ENCODE assay signal across 8 mouse cellular contexts in genomic region chr9:112235696-112236397, GRCm38 (mm10). TPM values are rescaled to one million over a fixed set of nuclear protein-coding genes. Genes with fewer than 3 reads are reported as not detected.
A peak's percentile ranks its signal among the peaks of the same experiment; 100 is the strongest.
DNase-seq lines count a peak whose midpoint lies in the region; ATAC-seq and TF ChIP-seq lines count a peak whose summit lies in the region.

TSS of gene Arpp21 (minus strand) at chr9:112235938.

- H3K9me3 ChIP-seq in hindbrain, embryonic 10.5 days: no peaks in the 10 kb centered on the region
- H3K9me3 ChIP-seq in liver, embryonic 14.5 days (ENCODE audit: control insufficient read depth, low read length): no peaks in the 10 kb centered on the region

- H3K4me3 ChIP-seq in hindbrain, embryonic 10.5 days: peak within 1 kb of the TSS; percentile 71
- H3K4me3 ChIP-seq in liver, embryonic 14.5 days (ENCODE audit: insufficient read depth in 1 of 2, low read depth in 2 of 2, low read length in 2 of 2): no peak within 1 kb of the TSS; a peak in 2 of 4 replicates

- H3K36me3 ChIP-seq in hindbrain, embryonic 10.5 days: no peaks in the 10 kb centered on the region
- H3K36me3 ChIP-seq in liver, embryonic 14.5 days (replicated peaks; ENCODE audit: control insufficient read depth, insufficient read depth, low read depth): no peaks in the 10 kb centered on the region

- H3K9ac ChIP-seq in liver, embryonic 14.5 days (replicated peaks): no peak within 1 kb of the TSS

- H3K27me3 ChIP-seq in hindbrain, embryonic 10.5 days (ENCODE audit: insufficient read depth, poor library complexity, severe bottlenecking): peaks cover 63% of the 10 kb centered on the region
- H3K27me3 ChIP-seq in liver, embryonic 14.5 days (ENCODE audit: control insufficient read depth, insufficient read depth, low read length): peaks cover 26% of the 10 kb centered on the region

- ATAC-seq in liver, embryonic 14.5 days (ENCODE audit: insufficient read depth): no peak

- H3K4me1 ChIP-seq in hindbrain, embryonic 10.5 days (replicated peaks): peaks cover 20% of the 10 kb centered on the region
- H3K4me1 ChIP-seq in liver, embryonic 14.5 days (replicated peaks; ENCODE audit: control insufficient read depth in 2 of 2, insufficient read depth in 2 of 2, low read length in 1 of 2): no peaks in the 10 kb centered on the region

- no peak for DNase-seq in frontal cortex, adult 2 months (ENCODE audit: extremely low spot score in 1 of 2, low spot score in 1 of 2)
- no peak for DNase-seq in frontal cortex, postnatal 10 days (ENCODE audit: low spot score in 2 of 2)
- DNase-seq in right cerebral cortex, postnatal 10 days (ENCODE audit: low spot score in 2 of 2): peak; percentile 70 to 76
- no peak for DNase-seq in right cerebral cortex, adult 2 months (ENCODE audit: low spot score in 2 of 2)
- DNase-seq in hindbrain, embryonic 10.5 days (ENCODE audit: low spot score): no peak
- no peak for DNase-seq in liver, embryonic 14.5 days (ENCODE audit: low read depth in 3 of 3, low spot score in 3 of 3)
- DNase-seq in urinary bladder, postnatal 25 days (ENCODE audit: low spot score): no peak
- DNase-seq in adrenal gland, adult 2 months: no peak

- no peak for TF ChIP-seq EP300 in liver, embryonic 14.5 days (IDR thresholded peaks at IDR 0.05; ENCODE audit: low read depth)

- H3K4me2 ChIP-seq in liver, embryonic 14.5 days (ENCODE audit: low read depth): peak within 1 kb of the TSS; percentile 13; the same call in 1 of the 2 replicates

- TF ChIP-seq CTCF in liver, embryonic 14.5 days (IDR thresholded peaks at IDR 0.05; ENCODE audit: low read depth): no peak

- H3K27ac ChIP-seq in hindbrain, embryonic 10.5 days: peak within 1 kb of the TSS; percentile 85
- no peak within 1 kb of the TSS for H3K27ac ChIP-seq in liver, embryonic 14.5 days

- WGBS in hindbrain, embryonic 10.5 days: 18% methylated on average over 16 of the region's 16 CpGs
- WGBS in liver, embryonic 14.5 days (ENCODE audit: insufficient replicate concordance): 27% methylated on average over 16 of the region's 16 CpGs

RNA-seq across cellular contexts. Expression of gene Arpp21, which starts in this region (rescaled TPM):
- polyA plus RNA-seq in frontal cortex, adult 2 months (2012; rRNA removed): 427 and 434 TPM in 2 replicates
- polyA plus RNA-seq in hindbrain, embryonic 10.5 days (2016; fragmentation: Nextera tagmentation; extraction: Ambion mirVana): 2.0 and 2.5 TPM in 2 replicates
- 0.27 and 0.36 TPM in 2 replicates for polyA plus RNA-seq in liver, embryonic 14.5 days (2012; rRNA removed)
- polyA plus RNA-seq in liver, embryonic 14.5 days (2014; fragmentation: Nextera tagmentation; extraction: Ambion mirVana): 0.27 and 0.42 TPM in 2 replicates
- total RNA-seq in adrenal gland, adult 2 months (2021): under 1 TPM in 1 of 2 experiments, not detected in 1; 0.41 TPM
- 0.06 and 0.10 TPM in 2 replicates for polyA plus RNA-seq in adrenal gland, adult 2 months (2012; rRNA removed)

Comparison
In these comparisons a context has a peak if more than half of its experiments do, and no peak if none do; other contexts are left out.
1. RNA of gene Arpp21 (polyA plus RNA-seq): 427 to 434 TPM in frontal cortex, adult 2 months; 2.0 to 2.5 TPM in hindbrain, embryonic 10.5 days, 0.27 to 0.42 TPM in liver, embryonic 14.5 days and 0.06 to 0.10 TPM in adrenal gland, adult 2 months; every median in the first group is over 100 times any median in the second.
2. DNase-seq: peak in right cerebral cortex, postnatal 10 days (2 of 2); none in frontal cortex, adult 2 months (0 of 2), frontal cortex, postnatal 10 days (0 of 2), right cerebral cortex, adult 2 months (0 of 2), hindbrain, embryonic 10.5 days (single experiment), liver, embryonic 14.5 days (0 of 3), urinary bladder, postnatal 25 days (single experiment) and adrenal gland, adult 2 months (single experiment).